Mouse (Mus musculus): ENCODE results near the gene Traf3.

GRCm38 (mm10) chr12:111196548-111196947 lies 30.4 kb downstream of the Traf3 start:
- TF ChIP-seq CTCF (IDR thresholded peaks at IDR 0.05; ENCODE audit: borderline replicate concordance, insufficient read depth, low read length) (no peak), POLR2A (IDR thresholded peaks at IDR 0.05; ENCODE audit: low read depth, low read length) (no peak)

All from embryonic fibroblast, embryonic 13.5 days (primary cell).